Mouse (Mus musculus): ENCODE data around the gene Slc26a8. TPM values are rescaled to one million over a fixed set of nuclear protein-coding genes. Genes with fewer than 3 reads are reported as not detected.

Gene Slc26a8
- total RNA-seq, 4 experiments from 2014 or later: 6.6 to 10.6 (median 9.4) TPM

- no peak for DNase-seq (ENCODE audit: low spot score in 2 of 2)
Observed at GRCm38 (mm10) chr17:28699789-28700188, 9.8 kb upstream of the Slc26a8 start.

DNA sequence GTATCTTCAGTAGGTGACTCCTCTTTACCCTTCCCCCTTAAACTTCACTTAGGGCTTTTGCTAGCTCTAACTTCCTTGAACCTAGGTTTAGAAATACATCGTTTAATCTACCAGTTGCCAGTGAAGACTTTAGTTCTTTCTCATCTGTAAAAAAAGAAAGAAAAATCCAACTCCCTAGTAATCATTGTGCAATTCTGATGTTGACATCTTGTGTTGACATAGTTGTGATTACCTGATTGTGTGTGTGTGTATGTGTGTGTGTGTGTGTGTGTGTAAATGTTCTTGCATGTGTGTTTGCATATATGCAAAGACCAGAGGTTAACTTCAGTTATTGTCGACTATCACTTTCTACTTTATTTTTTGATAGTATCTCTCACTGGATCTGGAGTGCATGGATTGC, 8.6 kb upstream of the Slc26a8 start:
- DNase-seq (ENCODE audit: low spot score in 2 of 2): no peak

- DNase-seq (ENCODE audit: low spot score in 2 of 2): no peak
Observed at GRCm38 (mm10) chr17:28698245-28698644, 8.2 kb upstream of the Slc26a8 start.

GRCm38 (mm10) chr17:28697290-28698195, 7.5 kb upstream of the Slc26a8 start:
- DNase-seq (ENCODE audit: low spot score in 2 of 2): peak in 1 of 2 experiments; percentile 43

DNA sequence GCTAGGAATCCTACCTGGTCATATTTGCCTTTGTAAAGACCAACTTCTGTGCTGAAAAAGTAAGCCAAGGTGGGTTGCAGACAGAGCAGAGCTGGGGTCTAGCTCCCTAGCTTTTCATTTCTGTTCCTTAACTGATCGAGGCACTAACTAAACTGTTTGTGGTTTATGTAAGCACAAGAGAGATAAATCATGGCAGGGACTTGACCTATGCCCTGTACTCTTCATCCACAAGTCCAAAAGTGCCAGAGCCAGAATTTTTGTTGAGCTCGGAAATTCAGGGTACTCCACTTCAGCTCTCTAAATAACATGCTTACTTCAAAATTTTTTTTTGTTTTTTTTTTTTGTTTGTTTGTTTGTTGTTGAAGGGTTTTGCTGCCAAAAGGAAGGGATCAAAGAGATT, 6.6 kb upstream of the Slc26a8 start:
- no peak for DNase-seq (ENCODE audit: low spot score in 2 of 2)

- no peak for DNase-seq (ENCODE audit: low spot score in 2 of 2)
Observed at GRCm38 (mm10) chr17:28694832-28695231, 4.8 kb upstream of the Slc26a8 start.

DNA sequence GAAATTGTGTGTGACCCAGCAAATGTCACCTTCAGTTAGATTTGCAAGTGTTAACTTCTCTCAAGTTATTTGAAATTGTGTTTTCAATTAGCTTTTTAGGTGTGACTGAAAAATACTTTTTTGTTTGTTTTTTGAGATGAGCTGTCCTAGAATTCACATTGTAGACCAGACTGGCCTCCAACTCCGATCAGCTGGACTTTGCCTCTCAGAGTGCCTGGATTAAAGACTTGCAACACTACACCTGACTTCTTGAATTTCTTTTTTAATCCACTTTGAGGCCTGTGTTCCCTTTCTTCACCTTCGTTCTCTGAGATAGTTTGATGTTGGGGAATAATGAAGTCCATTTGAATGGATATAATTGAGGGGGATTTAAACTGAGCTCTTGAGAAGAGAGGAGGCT, 4.0 kb upstream of the Slc26a8 start:
- DNase-seq (ENCODE audit: low spot score in 2 of 2): no peak

DNA sequence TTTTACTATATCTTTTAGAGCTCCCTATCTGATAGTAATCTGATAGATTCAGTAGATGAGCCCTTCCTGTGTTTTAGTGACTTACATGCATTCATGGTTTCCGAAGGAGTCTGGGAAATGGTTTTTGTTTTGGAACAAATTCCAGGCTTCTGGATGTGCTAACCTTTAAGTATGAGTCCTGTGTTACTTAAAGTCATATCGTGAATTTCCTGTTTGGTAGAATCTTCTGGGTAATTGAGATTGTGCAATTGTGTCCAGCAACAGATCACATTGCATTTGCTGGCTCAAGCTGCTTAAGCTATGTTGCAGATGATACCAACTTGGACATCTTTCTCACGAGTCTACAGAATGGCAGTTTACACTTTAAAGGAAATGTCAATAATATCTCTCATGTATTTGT, 3.1 kb upstream of the Slc26a8 start:
- DNase-seq (ENCODE audit: low spot score in 2 of 2): no peak

GRCm38 (mm10) chr17:28692341-28692710, 2.3 kb upstream of the Slc26a8 start:
- peak in 1 of 2 experiments; percentile 46 for DNase-seq (ENCODE audit: low spot score in 2 of 2)

DNA sequence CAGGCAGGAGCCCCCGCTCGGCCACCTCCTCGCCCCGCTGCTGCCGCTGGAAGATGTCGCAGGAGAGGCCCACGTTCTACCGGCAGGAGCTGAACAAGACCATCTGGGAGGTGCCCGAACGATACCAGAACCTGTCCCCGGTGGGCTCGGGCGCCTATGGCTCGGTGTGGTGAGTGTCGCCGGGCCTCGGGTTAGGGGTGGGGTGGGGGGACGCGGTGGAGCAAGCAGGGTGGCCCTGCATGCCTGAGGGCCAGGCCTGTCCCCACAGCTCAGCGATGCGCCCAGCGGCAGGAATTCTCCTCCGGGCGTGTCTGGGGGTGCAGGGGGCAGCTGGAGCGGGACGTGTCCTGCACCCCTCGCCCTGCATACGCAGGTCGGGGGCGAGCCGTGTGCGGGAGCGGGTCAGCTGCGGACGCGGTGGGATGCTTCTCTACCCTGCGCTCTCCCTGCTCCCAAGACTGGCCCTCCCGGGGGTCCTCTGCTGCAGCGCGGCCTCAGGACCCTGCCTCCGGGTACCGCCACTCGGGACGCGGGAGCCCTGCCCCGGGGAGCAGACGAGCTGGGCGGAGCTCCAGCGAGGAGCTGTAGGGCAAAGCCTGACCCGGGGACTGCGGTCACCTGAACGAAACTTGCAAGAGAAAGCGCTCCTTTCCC, 1.8 kb upstream of the Slc26a8 start:
- DNase-seq (ENCODE audit: low spot score in 2 of 2): no peak

GRCm38 (mm10) chr17:28690776-28691686, 998 bp upstream of the Slc26a8 start, which contains the start of gene Mapk14:
Gene Mapk14 (plus strand): TSS chr17:28691329.
- DNase-seq (ENCODE audit: low spot score in 2 of 2): peak; percentile 99

DNA sequence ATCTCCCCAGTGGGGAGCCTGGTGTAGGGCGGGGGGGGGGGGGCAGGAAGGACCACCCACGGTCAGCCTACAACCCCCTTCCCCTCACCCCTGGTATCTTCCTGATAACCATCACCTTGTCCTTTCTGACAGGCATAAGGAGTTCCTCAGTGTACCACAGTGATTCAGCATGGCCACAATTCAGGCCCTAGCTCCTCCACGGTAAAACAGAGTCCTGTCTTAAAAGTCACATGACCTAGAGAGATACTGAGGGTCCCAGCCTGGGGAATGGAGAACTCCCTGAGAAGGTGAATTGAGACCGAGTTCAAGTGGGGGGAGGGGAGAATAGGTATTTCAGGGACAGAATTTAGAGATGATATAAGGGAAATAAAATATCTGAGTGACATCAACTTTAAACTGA, 2.7 kb downstream of the Slc26a8 start:
- no peak for DNase-seq (ENCODE audit: low spot score in 2 of 2)

DNA sequence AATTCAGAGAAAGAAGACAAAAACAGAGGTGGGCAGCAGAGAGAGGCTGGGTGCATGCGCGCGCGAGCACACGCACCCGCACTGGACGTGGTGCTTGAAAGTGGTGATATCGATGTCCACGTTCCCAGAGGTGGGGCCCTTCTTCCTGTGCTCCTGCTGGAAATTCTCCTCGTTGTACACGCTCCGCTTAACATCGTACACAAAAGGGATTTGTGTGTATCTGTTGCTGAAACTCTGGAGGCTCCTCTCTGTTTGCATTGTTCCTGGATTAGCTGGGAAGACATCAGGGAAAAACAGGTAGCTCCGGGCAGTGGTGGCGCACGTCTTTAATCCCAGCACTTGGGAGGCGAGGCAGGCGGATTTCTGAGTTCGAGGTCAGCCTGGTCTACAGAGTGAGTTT, 5.4 kb downstream of the Slc26a8 start:
- DNase-seq (ENCODE audit: low spot score in 2 of 2): no peak

- no peak for DNase-seq (ENCODE audit: low spot score in 2 of 2)
Observed at GRCm38 (mm10) chr17:28683601-28684000, 6.4 kb downstream of the Slc26a8 start.

DNA sequence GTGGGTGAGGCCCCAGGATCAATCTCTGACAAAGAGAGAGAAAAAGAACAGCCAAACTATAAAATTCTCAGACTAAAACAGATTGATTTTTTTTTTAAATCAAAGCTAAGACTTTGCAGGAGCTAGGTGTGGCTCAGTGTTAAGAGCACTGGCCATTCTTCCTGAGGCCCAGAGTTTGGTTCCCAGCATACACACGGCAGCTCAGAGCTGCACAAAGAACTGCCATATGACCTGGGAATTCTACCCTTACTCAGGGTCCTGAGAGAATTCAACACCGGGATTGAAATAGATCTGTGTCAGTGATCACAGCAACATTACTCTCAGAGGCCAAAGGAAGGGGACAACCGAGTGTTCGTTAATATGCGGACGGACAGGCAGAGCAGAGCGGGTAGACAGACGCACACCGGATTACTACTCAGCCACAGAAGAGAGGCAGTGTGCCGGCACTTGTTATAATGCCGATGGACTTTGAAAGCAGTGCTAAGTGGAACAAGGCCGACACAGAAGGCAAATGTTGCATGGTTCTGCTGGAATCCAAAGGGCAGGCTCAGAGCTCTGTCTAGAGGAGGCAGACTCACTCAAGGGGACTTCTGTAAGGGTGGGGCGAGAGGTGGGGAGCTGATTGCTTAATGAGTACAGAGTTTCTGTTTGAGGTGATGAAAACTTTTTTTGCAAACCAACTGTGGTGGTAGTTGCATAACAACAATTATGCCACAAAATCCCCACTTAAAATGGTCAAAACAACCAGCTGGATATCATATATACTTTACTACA, 7.5 kb downstream of the Slc26a8 start:
- DNase-seq (ENCODE audit: low spot score in 2 of 2): no peak

GRCm38 (mm10) chr17:28659564-28659963, 30.5 kb downstream of the Slc26a8 start:
- DNase-seq (ENCODE audit: low spot score in 2 of 2): no peak

DNA sequence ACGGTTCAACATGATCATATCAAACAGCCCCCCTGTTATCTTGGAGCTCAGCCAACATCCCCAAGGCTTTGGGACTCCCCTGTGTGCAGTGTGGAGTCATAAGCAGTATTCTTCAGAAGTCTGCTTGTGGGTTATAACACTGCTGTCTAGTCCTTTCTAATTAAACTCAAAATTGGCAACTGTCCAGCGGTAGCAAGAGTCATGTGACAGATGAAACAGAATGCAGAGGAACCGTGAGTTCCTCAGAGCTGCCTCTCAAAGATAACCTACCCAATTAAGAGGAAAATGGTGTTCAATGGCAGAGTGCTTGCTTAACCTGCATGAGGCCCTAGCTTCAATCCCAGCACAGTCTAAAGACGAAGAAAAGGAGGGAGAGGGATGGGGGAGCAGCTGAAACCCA, 32.1 kb downstream of the Slc26a8 start:
- DNase-seq (ENCODE audit: low spot score in 2 of 2): peak in 1 of 2 experiments; percentile 7

GRCm38 (mm10) chr17:28650268-28650667, 39.8 kb downstream of the Slc26a8 start:
- no peak for DNase-seq (ENCODE audit: low spot score in 2 of 2)

GRCm38 (mm10) chr17:28648607-28649370, 41.2 kb downstream of the Slc26a8 start:
- DNase-seq (ENCODE audit: low spot score in 2 of 2): peak; percentile 23 to 46

- DNase-seq (ENCODE audit: low spot score in 2 of 2): no peak
Observed at GRCm38 (mm10) chr17:28646221-28646620, 43.8 kb downstream of the Slc26a8 start.
